Mouse (Mus musculus) kidney, adult 2 months (tissue): Measurements from ENCODE around the gene Car4.

Experiments used
- CTCF ChIP-seq: fragments of 200-500 bp; conservative IDR thresholded peaks from 2 replicates; pipeline ENCODE4 v1.5.1; 2011; ENCODE audit warnings: low read depth, mild to moderate bottlenecking, control low read depth, low read length, moderate library complexity, mixed read lengths; ENCODE audit not compliant: insufficient read depth, insufficient read length
- POLR2A ChIP-seq: fragments of 200-500 bp; IDR thresholded peaks from one replicate; pipeline ENCODE4 v1.6.1; 2011; ENCODE audit warnings: low read depth, low read length, control low read depth

- TF ChIP-seq CTCF (no peak), POLR2A (no peak)
Observed at GRCm38 (mm10) chr11:84968309-84968708, 10.7 kb downstream of the Car4 start.
